Mouse (Mus musculus) thymus, adult 2 months (tissue): ENCODE measurements around the gene Robo1.

Experiments
- CTCF ChIP-seq: fragments of 200-500 bp; IDR thresholded peaks from 2 replicates; pipeline ENCODE4 v1.5.1; 2012; ENCODE audit warnings: mild to moderate bottlenecking, control low read depth, low read length, moderate library complexity, borderline replicate concordance; ENCODE audit not compliant: control insufficient read depth, poor library complexity, insufficient read depth; ENCODE audit errors: extremely low read depth
- POLR2A ChIP-seq: fragments of 200-500 bp; IDR thresholded peaks from 2 replicates; pipeline ENCODE4 v1.6.1; 2012; ENCODE audit warnings: mild to moderate bottlenecking, low read length, control low read depth, moderate library complexity; ENCODE audit not compliant: control insufficient read depth, poor library complexity, insufficient read depth; ENCODE audit errors: extremely low read depth

DNA sequence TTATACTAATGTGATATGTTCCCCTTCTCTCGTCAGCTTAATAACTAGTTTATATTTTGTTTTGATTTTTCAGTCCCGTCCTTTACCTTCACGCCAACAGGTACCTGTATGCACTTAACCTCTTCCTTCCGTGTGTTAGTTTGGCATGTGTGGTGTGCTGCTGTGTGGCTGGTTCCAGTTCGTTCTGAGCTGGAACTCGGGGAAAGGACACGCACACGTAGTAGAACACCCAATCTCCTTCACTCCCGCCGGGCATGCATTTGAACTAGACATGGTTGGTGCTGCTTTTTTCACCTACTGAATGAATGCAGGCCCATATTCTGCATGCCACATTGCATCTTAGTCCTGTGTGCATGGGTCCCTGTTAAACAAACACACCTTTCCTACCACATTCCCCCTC lies 685.5 kb downstream of the Robo1 start:
- TF ChIP-seq POLR2A (no peak), CTCF (no peak)
